Mouse (Mus musculus): ENCODE measurements at regions not wholly inside any gene's neighbourhood (a gene's known extent, or its start where the extent isn't known, plus 50 kb on each side); places are given as distances from the start of the nearest gene placed in this dataset.

GRCm38 (mm10) chr1:114456406-114456805 lies 1228.2 kb upstream of the Cntnap5a start:
- in situ Hi-C loops (cut with MboI, MseI) = loop anchor here (10.0 kb wide), 1 partner anchor 1842 kb away; no protein-coding TSS in a partner anchor

GRCm38 (mm10) chr1:114496455-114496854 lies 1188.1 kb upstream of the Cntnap5a start:
- in situ Hi-C loops (cut with MboI, MseI) = no loop called here

GRCm38 (mm10) chr1:114515709-114516108 lies 1168.8 kb upstream of the Cntnap5a start:
- in situ Hi-C loops (cut with MboI, MseI) = no loop called here

GRCm38 (mm10) chr1:114519860-114520259 lies 1164.7 kb upstream of the Cntnap5a start:
- in situ Hi-C loops (cut with MboI, MseI) = no loop called here

- in situ Hi-C loops (cut with MboI, MseI) = no loop called here
These were observed 1156.0 kb upstream of the Cntnap5a start for GRCm38 (mm10) chr1:114528545-114528944.

GRCm38 (mm10) chr1:114533881-114534280 lies 1150.7 kb upstream of the Cntnap5a start:
- in situ Hi-C loops (cut with MboI, MseI) = no loop called here

- in situ Hi-C loops (cut with MboI, MseI) = no loop called here
These were observed 1137.6 kb upstream of the Cntnap5a start for GRCm38 (mm10) chr1:114546997-114547396.

- in situ Hi-C loops (cut with MboI, MseI) = no loop called here
These were observed 1131.8 kb upstream of the Cntnap5a start for GRCm38 (mm10) chr1:114552719-114553118.

GRCm38 (mm10) chr1:114554453-114554852 lies 1130.1 kb upstream of the Cntnap5a start:
- in situ Hi-C loops (cut with MboI, MseI) = no loop called here
